In genomic region chr11:54867903-54868434, GRCm38 (mm10) we compare ENCODE assay signal across 7 mouse cellular contexts. TPM values are rescaled to one million over a fixed set of nuclear protein-coding genes. Genes with fewer than 3 reads are reported as not detected.
A peak's percentile ranks its signal among the peaks of the same experiment; 100 is the strongest.
DNase-seq lines count a peak whose midpoint lies in the region; ATAC-seq and TF ChIP-seq lines count a peak whose summit lies in the region.

No protein-coding gene starts in this region.

- H3K4me3 ChIP-seq in lung, embryonic 15.5 days = peak overlapping the region; percentile 80
- H3K4me3 ChIP-seq in lung, postnatal 0 days (ENCODE audit: low read depth, low read length) = no peak overlapping the region
- H3K4me3 ChIP-seq in forebrain, embryonic 12.5 days (replicated peaks) = peak overlapping the region; percentile 92
- no peak overlapping the region for H3K4me3 ChIP-seq in limb, embryonic 11.5 days (ENCODE audit: low read depth, low read length)
- H3K4me3 ChIP-seq in neural tube, embryonic 14.5 days (ENCODE audit: low read depth, low read length) = peak overlapping the region; percentile 83

- H3K9ac ChIP-seq in lung, embryonic 15.5 days = no peak overlapping the region
- H3K9ac ChIP-seq in lung, postnatal 0 days (replicated peaks; ENCODE audit: low read depth) = no peak overlapping the region
- H3K9ac ChIP-seq in forebrain, embryonic 12.5 days = 0 out of 2 replicates have a peak overlapping the region, but pooled peaks have one; percentile 9
- no peak overlapping the region for H3K9ac ChIP-seq in limb, embryonic 11.5 days (ENCODE audit: low read length)
- no peak overlapping the region for H3K9ac ChIP-seq in neural tube, embryonic 14.5 days (replicated peaks; ENCODE audit: low read depth, low read length)

- ATAC-seq in lung, embryonic 15.5 days (ENCODE audit: borderline replicate concordance, extremely low read depth, low FRiP score, low TSS enrichment) = no peak
- ATAC-seq in lung, postnatal 0 days = no peak
- ATAC-seq in forebrain, embryonic 12.5 days (ENCODE audit: low FRiP score) = no peak
- ATAC-seq in limb, embryonic 11.5 days (ENCODE audit: insufficient number of reproducible peaks, low FRiP score, low TSS enrichment, low read depth) = no peak
- ATAC-seq in neural tube, embryonic 14.5 days (ENCODE audit: low read depth) = no peak

- 73% methylated on average over 3 of the region's 3 CpGs for WGBS in lung, embryonic 15.5 days
- 67% methylated on average over 3 of the region's 3 CpGs for WGBS in lung, postnatal 0 days
- 87% methylated on average over 3 of the region's 3 CpGs for WGBS in forebrain, embryonic 12.5 days
- WGBS in limb, embryonic 11.5 days = 86% methylated on average over 3 of the region's 3 CpGs
- 93% methylated on average over 3 of the region's 3 CpGs for WGBS in neural tube, embryonic 14.5 days

- no peak for TF ChIP-seq EP300 in lung, postnatal 0 days (IDR thresholded peaks at IDR 0.05)

- peaks cover 17% of the 10 kb centered on the region for H3K4me1 ChIP-seq in lung, embryonic 15.5 days
- H3K4me1 ChIP-seq in lung, postnatal 0 days (ENCODE audit: insufficient read depth, low read depth, low read length) = no peaks in the 10 kb centered on the region
- peaks cover 28% of the 10 kb centered on the region for H3K4me1 ChIP-seq in forebrain, embryonic 12.5 days
- H3K4me1 ChIP-seq in limb, embryonic 11.5 days (ENCODE audit: control insufficient read depth, insufficient read depth, low read length) = no peaks in the 10 kb centered on the region
- peaks cover 23% of the 10 kb centered on the region for H3K4me1 ChIP-seq in neural tube, embryonic 14.5 days (ENCODE audit: control insufficient read depth, insufficient read depth, low read length)

- DNase-seq in lung, postnatal 0 days (ENCODE audit: low spot score) = no peak
- DNase-seq in limb, embryonic 11.5 days (ENCODE audit: low spot score) = no peak
- no peak for DNase-seq in left cerebral cortex, postnatal 36 days (ENCODE audit: low spot score in 2 of 2)
- no peak for DNase-seq in cerebellum, postnatal 36 days

- TF ChIP-seq CTCF in lung, postnatal 0 days (IDR thresholded peaks at IDR 0.05) = no peak

- peak overlapping the region; percentile 57 for H3K4me2 ChIP-seq in lung, embryonic 15.5 days
- no peak overlapping the region; the same call in 1 of the 2 replicates for H3K4me2 ChIP-seq in lung, postnatal 0 days (replicated peaks; ENCODE audit: low read depth, low read length)
- peak overlapping the region; percentile 65 for H3K4me2 ChIP-seq in forebrain, embryonic 12.5 days
- peak overlapping the region; percentile 60; the same call in 1 of the 2 replicates for H3K4me2 ChIP-seq in limb, embryonic 11.5 days (ENCODE audit: low read depth, severe bottlenecking)
- H3K4me2 ChIP-seq in neural tube, embryonic 14.5 days (ENCODE audit: low read depth, low read length) = peak overlapping the region; percentile 60

- H3K27ac ChIP-seq in lung, embryonic 15.5 days = no peak overlapping the region
- no peak overlapping the region for H3K27ac ChIP-seq in lung, postnatal 0 days (ENCODE audit: low read length)
- no peak overlapping the region for H3K27ac ChIP-seq in forebrain, embryonic 12.5 days
- H3K27ac ChIP-seq in limb, embryonic 11.5 days (replicated peaks; ENCODE audit: low read depth, low read length) = no peak overlapping the region
- H3K27ac ChIP-seq in neural tube, embryonic 14.5 days (ENCODE audit: low read depth, low read length) = no peak overlapping the region

- H3K36me3 ChIP-seq in lung, embryonic 15.5 days = peaks cover 36% of the 10 kb centered on the region
- H3K36me3 ChIP-seq in lung, postnatal 0 days (ENCODE audit: insufficient read depth, low read length) = peaks cover 11% of the 10 kb centered on the region; the same call in 1 of the 2 replicates
- H3K36me3 ChIP-seq in forebrain, embryonic 12.5 days (replicated peaks) = peaks cover 36% of the 10 kb centered on the region
- H3K36me3 ChIP-seq in limb, embryonic 11.5 days (ENCODE audit: control insufficient read depth, insufficient read depth, low read length) = peaks cover 2% of the 10 kb centered on the region; the same call in 1 of the 2 replicates
- peaks cover 20% of the 10 kb centered on the region for H3K36me3 ChIP-seq in neural tube, embryonic 14.5 days (ENCODE audit: control insufficient read depth, insufficient read depth, low read length)

- no peaks in the 10 kb centered on the region for H3K9me3 ChIP-seq in lung, embryonic 15.5 days
- H3K9me3 ChIP-seq in lung, postnatal 0 days (ENCODE audit: low read length) = no peaks in the 10 kb centered on the region
- no peaks in the 10 kb centered on the region for H3K9me3 ChIP-seq in forebrain, embryonic 12.5 days
- H3K9me3 ChIP-seq in limb, embryonic 11.5 days (ENCODE audit: control insufficient read depth, low read length) = no peaks in the 10 kb centered on the region
- H3K9me3 ChIP-seq in neural tube, embryonic 14.5 days (ENCODE audit: control insufficient read depth, low read length) = no peaks in the 10 kb centered on the region

- H3K27me3 ChIP-seq in lung, embryonic 15.5 days = no peaks in the 10 kb centered on the region
- no peaks in the 10 kb centered on the region for H3K27me3 ChIP-seq in lung, postnatal 0 days (replicated peaks; ENCODE audit: insufficient read depth, low read length)
- no peaks in the 10 kb centered on the region for H3K27me3 ChIP-seq in forebrain, embryonic 12.5 days
- H3K27me3 ChIP-seq in limb, embryonic 11.5 days (ENCODE audit: control insufficient read depth, insufficient read depth, low read length) = no peaks in the 10 kb centered on the region
- H3K27me3 ChIP-seq in neural tube, embryonic 14.5 days (ENCODE audit: control insufficient read depth, insufficient read depth, low read length) = no peaks in the 10 kb centered on the region

- intact Hi-C loops in left cerebral cortex, postnatal 36 days (cut with DNase I) = loop anchor here (10.0 kb wide), 1 partner anchor 563 kb away; the partner anchor contains the start of gene Acsl6

RNA-seq across cellular contexts. Expression of gene Hint1, which starts 1.8 kb away (rescaled TPM):
- polyA plus RNA-seq in lung, embryonic 15.5 days (2015; fragmentation: Nextera tagmentation; extraction: Ambion mirVana) = 603 and 672 TPM in 2 replicates
- 500 and 528 TPM in 2 replicates for polyA plus RNA-seq in lung, postnatal 0 days (2015; fragmentation: Nextera tagmentation; extraction: Ambion mirVana)
- 791 and 796 TPM in 2 replicates for polyA plus RNA-seq in forebrain, embryonic 12.5 days (2016; fragmentation: Nextera tagmentation; extraction: Ambion mirVana)
- 600 and 611 TPM in 2 replicates for polyA plus RNA-seq in limb, embryonic 11.5 days (2014; fragmentation: Nextera tagmentation; extraction: Ambion mirVana)
- polyA plus RNA-seq in neural tube, embryonic 14.5 days (2014; fragmentation: Nextera tagmentation; extraction: Ambion mirVana) = 831 and 868 TPM in 2 replicates
- 100 to 1,000 TPM; 231 to 246 TPM for total RNA-seq in left cerebral cortex, postnatal 36 days (2021)

RNA-seq across cellular contexts. Expression of gene Lyrm7, which starts 7.3 kb away (rescaled TPM):
- 5.7 and 9.7 TPM in 2 replicates for polyA plus RNA-seq in lung, embryonic 15.5 days (2015; fragmentation: Nextera tagmentation; extraction: Ambion mirVana)
- polyA plus RNA-seq in lung, postnatal 0 days (2015; fragmentation: Nextera tagmentation; extraction: Ambion mirVana) = 2.3 and 3.1 TPM in 2 replicates
- polyA plus RNA-seq in forebrain, embryonic 12.5 days (2016; fragmentation: Nextera tagmentation; extraction: Ambion mirVana) = 8.2 TPM in 2 replicates
- polyA plus RNA-seq in limb, embryonic 11.5 days (2014; fragmentation: Nextera tagmentation; extraction: Ambion mirVana) = 6.4 and 7.8 TPM in 2 replicates
- 12.1 and 16.5 TPM in 2 replicates for polyA plus RNA-seq in neural tube, embryonic 14.5 days (2014; fragmentation: Nextera tagmentation; extraction: Ambion mirVana)
- total RNA-seq in left cerebral cortex, postnatal 36 days (2021) = 10 to 100 TPM; 29.0 to 32.0 TPM

RNA-seq across cellular contexts. Expression of gene Gpx3, which starts 34.3 kb away (rescaled TPM):
- polyA plus RNA-seq in lung, embryonic 15.5 days (2015; fragmentation: Nextera tagmentation; extraction: Ambion mirVana) = 149 and 200 TPM in 2 replicates
- polyA plus RNA-seq in lung, postnatal 0 days (2015; fragmentation: Nextera tagmentation; extraction: Ambion mirVana) = 342 and 535 TPM in 2 replicates
- 33.9 and 37.6 TPM in 2 replicates for polyA plus RNA-seq in forebrain, embryonic 12.5 days (2016; fragmentation: Nextera tagmentation; extraction: Ambion mirVana)
- polyA plus RNA-seq in limb, embryonic 11.5 days (2014; fragmentation: Nextera tagmentation; extraction: Ambion mirVana) = 48.2 and 49.9 TPM in 2 replicates
- polyA plus RNA-seq in neural tube, embryonic 14.5 days (2014; fragmentation: Nextera tagmentation; extraction: Ambion mirVana) = 67.9 and 69.9 TPM in 2 replicates
- 1 to 10 TPM; 7.9 to 8.9 TPM for total RNA-seq in left cerebral cortex, postnatal 36 days (2021)

Comparison
In these comparisons a context has a peak if more than half of its experiments do, and no peak if none do; other contexts are left out.
1. H3K4me3 ChIP-seq: peak in lung, embryonic 15.5 days (single experiment), forebrain, embryonic 12.5 days (single experiment) and neural tube, embryonic 14.5 days (single experiment); none in lung, postnatal 0 days (single experiment) and limb, embryonic 11.5 days (single experiment).